Mouse (Mus musculus) forebrain, embryonic 14.5 days (tissue): ENCODE measurements around the gene Olfr520. TPM values are rescaled to one million over a fixed set of nuclear protein-coding genes. Genes with fewer than 3 reads are reported as not detected.
"Not testable (repeated sequence)": the region's sequence is repeated elsewhere in the genome, so short reads cannot be mapped to it uniquely, and the experiment has no call there.

Experiments
- ATAC-seq: fragments of 200-750 bp; cut with Nextera tagmentation; 2 replicates; pipeline ENCODE4 v1.8.0; 2017; ENCODE audit warnings: mild to moderate bottlenecking, moderate library complexity
- DNase-seq: peaks from one replicate; pipeline ENCODE4 v3.0.0-alpha.2; 2015; ENCODE audit warnings: low spot score
- H3K27ac ChIP-seq: fragments of 300-500 bp; sonication (generic); 2 replicates; pipeline ENCODE4 v1.5.1; 2014; ENCODE audit warnings: low read depth, mild to moderate bottlenecking, control low read depth, low read length, moderate library complexity
- H3K27me3 ChIP-seq: fragments of 300-500 bp; sonication (generic); replicated peaks from 2 replicates; pipeline ENCODE4 v1.6.1; 2014; ENCODE audit warnings: low read length, control low read depth, mixed read lengths; ENCODE audit not compliant: control insufficient read depth, insufficient read depth
- H3K36me3 ChIP-seq: fragments of 300-500 bp; sonication (generic); 2 replicates; pipeline ENCODE4 v1.6.1; 2014; ENCODE audit warnings: low read length, control low read depth; ENCODE audit not compliant: control insufficient read depth, insufficient read depth
- H3K4me1 ChIP-seq: fragments of 300-500 bp; sonication (generic); 2 replicates; pipeline ENCODE4 v1.6.1; 2014; ENCODE audit warnings: antibody characterized with exemption, low read length, control low read depth; ENCODE audit not compliant: control insufficient read depth, insufficient read depth
- H3K4me2 ChIP-seq: fragments of 300-500 bp; sonication (generic); 2 replicates; pipeline ENCODE4 v1.6.1; 2014; ENCODE audit warnings: mild to moderate bottlenecking, control low read depth, low read length
- H3K4me3 ChIP-seq: fragments of 300-500 bp; sonication (generic); 2 replicates; pipeline ENCODE4 v1.5.1; 2014; ENCODE audit warnings: low read depth, low read length, control low read depth
- H3K9ac ChIP-seq: fragments of 300-500 bp; sonication (generic); 2 replicates; pipeline ENCODE4 v1.6.1; 2014; ENCODE audit warnings: mild to moderate bottlenecking, low read length, control low read depth, moderate library complexity
- H3K9me3 ChIP-seq: fragments of 300-500 bp; sonication (generic); replicated peaks from 2 replicates; pipeline ENCODE4 v1.6.1; 2016; ENCODE audit warnings: low read length, control low read depth, mixed read lengths; ENCODE audit not compliant: control insufficient read depth
- WGBS: fragments of 180-500 bp; shearing (Covaris S2); extraction: QIAGEN DNeasy Blood & Tissue Kit; methylation state at CpG from one replicate; pipeline ENCODE4 v1.1.7; 2014; 5-methylcytosine and 5-hydroxymethylcytosine counted together
- polyA plus RNA-seq: library from polyadenylated mRNA; unstranded; fragments of >200 nt; fragmentation: Nextera tagmentation; extraction: Ambion mirVana; gene quantifications from 2 replicates; pipeline ENCODE4 v1.2.1, GENCODE M21; 2014

Olfr520 gene
- polyA plus RNA-seq, 1 experiment from 2014 or later = not detected

GRCm38 (mm10) chr7:99708301-99708721, 21.8 kb upstream of the Olfr520 start:
- H3K9ac ChIP-seq = no peak overlapping the region
- no peaks in the 10 kb centered on the region for H3K36me3 ChIP-seq
- peak; percentile 30 for DNase-seq
- no peak overlapping the region for H3K4me2 ChIP-seq
- H3K9me3 ChIP-seq = no peaks in the 10 kb centered on the region
- no peak overlapping the region for H3K4me3 ChIP-seq
- no peaks in the 10 kb centered on the region for H3K4me1 ChIP-seq
- no peak overlapping the region for H3K27ac ChIP-seq
- no peak for ATAC-seq
- 61% methylated on average over 8 of the region's 8 CpGs for WGBS
- H3K27me3 ChIP-seq = no peaks in the 10 kb centered on the region

- WGBS = 62% methylated on average over 5 of the region's 5 CpGs
- no peak overlapping the region for H3K4me2 ChIP-seq
- no peak for DNase-seq
- H3K27ac ChIP-seq = no peak overlapping the region; the same call in 1 of the 2 replicates
- no peak for ATAC-seq
- no peaks in the 10 kb centered on the region for H3K36me3 ChIP-seq
- no peaks in the 10 kb centered on the region for H3K9me3 ChIP-seq
- no peak overlapping the region for H3K9ac ChIP-seq
- no peak overlapping the region for H3K4me3 ChIP-seq
- no peaks in the 10 kb centered on the region for H3K27me3 ChIP-seq
- no peaks in the 10 kb centered on the region for H3K4me1 ChIP-seq
Observed at GRCm38 (mm10) chr7:99708750-99709149, 21.3 kb upstream of the Olfr520 start.

- no peaks in the 10 kb centered on the region for H3K27me3 ChIP-seq
- H3K36me3 ChIP-seq = no peaks in the 10 kb centered on the region
- DNase-seq (no peak), ATAC-seq (no peak)
- H3K4me3 ChIP-seq = no peak overlapping the region
- no peak overlapping the region for H3K4me2 ChIP-seq
- no peak overlapping the region for H3K27ac ChIP-seq
- no peak overlapping the region for H3K9ac ChIP-seq
- 75% methylated on average over 7 of the region's 7 CpGs for WGBS
- H3K4me1 ChIP-seq = no peaks in the 10 kb centered on the region
- no peaks in the 10 kb centered on the region for H3K9me3 ChIP-seq
Observed at GRCm38 (mm10) chr7:99709992-99710391, 20.1 kb upstream of the Olfr520 start.

- H3K9ac ChIP-seq = no peak overlapping the region
- no peak overlapping the region for H3K4me3 ChIP-seq
- no peaks in the 10 kb centered on the region for H3K4me1 ChIP-seq
- 35% methylated on average over 1 of the region's 1 CpGs for WGBS
- H3K4me2 ChIP-seq = no peak overlapping the region
- H3K9me3 ChIP-seq = no peaks in the 10 kb centered on the region
- no peaks in the 10 kb centered on the region for H3K27me3 ChIP-seq
- H3K36me3 ChIP-seq = no peaks in the 10 kb centered on the region
- DNase-seq (peak; percentile 44), ATAC-seq (no peak)
- no peak overlapping the region for H3K27ac ChIP-seq
Observed at GRCm38 (mm10) chr7:99710476-99710875, 19.6 kb upstream of the Olfr520 start.

GRCm38 (mm10) chr7:99711166-99711565, 18.9 kb upstream of the Olfr520 start, which contains the start of gene Slco2b1:
Gene Slco2b1 (minus strand): TSS chr7:99711340.
- no peak within 1 kb of the TSS for H3K27ac ChIP-seq
- H3K9me3 ChIP-seq = no peaks in the 10 kb centered on the region
- H3K36me3 ChIP-seq = no peaks in the 10 kb centered on the region
- no peaks in the 10 kb centered on the region for H3K27me3 ChIP-seq
- 84% methylated on average over 8 of the region's 8 CpGs for WGBS
- H3K4me2 ChIP-seq = no peak within 1 kb of the TSS
- no peak within 1 kb of the TSS for H3K9ac ChIP-seq
- ATAC-seq (no peak), DNase-seq (no peak)
- no peak within 1 kb of the TSS for H3K4me3 ChIP-seq
- H3K4me1 ChIP-seq = no peaks in the 10 kb centered on the region

GRCm38 (mm10) chr7:99712431-99712830, 17.6 kb upstream of the Olfr520 start:
- no peaks in the 10 kb centered on the region for H3K9me3 ChIP-seq
- 87% methylated on average over 4 of the region's 4 CpGs for WGBS
- no peaks in the 10 kb centered on the region for H3K4me1 ChIP-seq
- no peaks in the 10 kb centered on the region for H3K27me3 ChIP-seq
- no peak for ATAC-seq
- no peaks in the 10 kb centered on the region for H3K36me3 ChIP-seq
- no peak overlapping the region for H3K9ac ChIP-seq
- no peak for DNase-seq
- H3K4me2 ChIP-seq = no peak overlapping the region
- H3K27ac ChIP-seq = no peak overlapping the region
- H3K4me3 ChIP-seq = no peak overlapping the region

- no peak overlapping the region for H3K9ac ChIP-seq
- H3K36me3 ChIP-seq = no peaks in the 10 kb centered on the region
- no peaks in the 10 kb centered on the region for H3K4me1 ChIP-seq
- H3K27me3 ChIP-seq = no peaks in the 10 kb centered on the region
- H3K27ac ChIP-seq = no peak overlapping the region
- ATAC-seq = no peak
- no peaks in the 10 kb centered on the region for H3K9me3 ChIP-seq
- no peak overlapping the region for H3K4me3 ChIP-seq
- 96% methylated on average over 2 of the region's 2 CpGs for WGBS
- H3K4me2 ChIP-seq = no peak overlapping the region
- DNase-seq = no peak
Observed at GRCm38 (mm10) chr7:99716536-99716935, 13.5 kb upstream of the Olfr520 start.

- DNase-seq (no peak), ATAC-seq (no peak)
- no peaks in the 10 kb centered on the region for H3K36me3 ChIP-seq
- H3K27me3 ChIP-seq = no peaks in the 10 kb centered on the region
- no peak overlapping the region for H3K9ac ChIP-seq
- no peaks in the 10 kb centered on the region for H3K4me1 ChIP-seq
- no peak overlapping the region for H3K27ac ChIP-seq
- WGBS = 95% methylated on average over 2 of the region's 2 CpGs
- H3K4me2 ChIP-seq = no peak overlapping the region
- H3K4me3 ChIP-seq = no peak overlapping the region
- no peaks in the 10 kb centered on the region for H3K9me3 ChIP-seq
Observed at GRCm38 (mm10) chr7:99734612-99735011, 4.5 kb downstream of the Olfr520 start.

GRCm38 (mm10) chr7:99735491-99735890, 5.4 kb downstream of the Olfr520 start:
- H3K27me3 ChIP-seq, H3K27ac ChIP-seq, H3K9me3 ChIP-seq, H3K36me3 ChIP-seq, H3K4me2 ChIP-seq, H3K4me3 ChIP-seq, H3K4me1 ChIP-seq, DNase-seq, H3K9ac ChIP-seq, ATAC-seq: not testable (repeated sequence)
- WGBS = 94% methylated on average over 9 of the region's 9 CpGs
